Mouse (Mus musculus): ENCODE measurements around the gene Serpine1. TPM values are rescaled to one million over a fixed set of nuclear protein-coding genes. Genes with fewer than 3 reads are reported as not detected.

The Serpine1 gene
- 1.2 TPM for polyA plus RNA-seq (2014; fragmentation: Illumina TruSeq; extraction: RNeasy Lipid Tissue Mini Kit (QIAGEN cat#74804); ENCODE audit: low replicate concordance)

GRCm38 (mm10) chr5:137072079-137072960, at the start of gene Serpine1:
Gene Serpine1 (minus strand): TSS chr5:137072268.

GRCm38 (mm10) chr5:137115866-137116847, 44.1 kb upstream of the Serpine1 start, which contains the start of gene Trim56:
Gene Trim56 (minus strand): TSS chr5:137116209.

GRCm38 (mm10) chr5:137045402-137046323, 26.4 kb downstream of the Serpine1 start, which contains the start of gene Ap1s1:
Gene Ap1s1 (minus strand): TSS chr5:137046135.

GRCm38 (mm10) chr5:137026092-137026491, 46.0 kb downstream of the Serpine1 start, which contains the start of gene Vgf:
Gene Vgf (plus strand): TSS chr5:137026392.

Other genes with a start within 250 kb of the Serpine1 start
- not detected for gene Col26a1, start 189.1 kb downstream of the Serpine1 start, polyA plus RNA-seq (2014; fragmentation: Illumina TruSeq; extraction: RNeasy Lipid Tissue Mini Kit (QIAGEN cat#74804); ENCODE audit: low replicate concordance)
- 3.0 TPM for gene Ift22, start 164.1 kb downstream of the Serpine1 start, polyA plus RNA-seq (2014; fragmentation: Illumina TruSeq; extraction: RNeasy Lipid Tissue Mini Kit (QIAGEN cat#74804); ENCODE audit: low replicate concordance)
- 3.2 TPM for gene Fis1, start 119.0 kb downstream of the Serpine1 start, polyA plus RNA-seq (2014; fragmentation: Illumina TruSeq; extraction: RNeasy Lipid Tissue Mini Kit (QIAGEN cat#74804); ENCODE audit: low replicate concordance)
- gene Cldn15, start 105.7 kb downstream of the Serpine1 start, polyA plus RNA-seq (2014; fragmentation: Illumina TruSeq; extraction: RNeasy Lipid Tissue Mini Kit (QIAGEN cat#74804); ENCODE audit: low replicate concordance), result 94.9 TPM
- gene Plod3, start 85.2 kb downstream of the Serpine1 start, polyA plus RNA-seq (2014; fragmentation: Illumina TruSeq; extraction: RNeasy Lipid Tissue Mini Kit (QIAGEN cat#74804); ENCODE audit: low replicate concordance), result 0.45 TPM
- gene Znhit1, start 84.2 kb downstream of the Serpine1 start, polyA plus RNA-seq (2014; fragmentation: Illumina TruSeq; extraction: RNeasy Lipid Tissue Mini Kit (QIAGEN cat#74804); ENCODE audit: low replicate concordance), result 1.9 TPM
- gene Vgf, start 45.9 kb downstream of the Serpine1 start, polyA plus RNA-seq (2014; fragmentation: Illumina TruSeq; extraction: RNeasy Lipid Tissue Mini Kit (QIAGEN cat#74804); ENCODE audit: low replicate concordance), result not detected
- 10.1 TPM for gene Ap1s1, start 26.1 kb downstream of the Serpine1 start, polyA plus RNA-seq (2014; fragmentation: Illumina TruSeq; extraction: RNeasy Lipid Tissue Mini Kit (QIAGEN cat#74804); ENCODE audit: low replicate concordance)
- gene Trim56, start 43.9 kb upstream of the Serpine1 start, polyA plus RNA-seq (2014; fragmentation: Illumina TruSeq; extraction: RNeasy Lipid Tissue Mini Kit (QIAGEN cat#74804); ENCODE audit: low replicate concordance), result 26.4 TPM
- 739 TPM for gene Muc3, start 77.1 kb upstream of the Serpine1 start, polyA plus RNA-seq (2014; fragmentation: Illumina TruSeq; extraction: RNeasy Lipid Tissue Mini Kit (QIAGEN cat#74804); ENCODE audit: low replicate concordance)
- 5.4 TPM for gene Muc3a, start 140.1 kb upstream of the Serpine1 start, polyA plus RNA-seq (2014; fragmentation: Illumina TruSeq; extraction: RNeasy Lipid Tissue Mini Kit (QIAGEN cat#74804); ENCODE audit: low replicate concordance)
- gene Ache, start 215.3 kb upstream of the Serpine1 start, polyA plus RNA-seq (2014; fragmentation: Illumina TruSeq; extraction: RNeasy Lipid Tissue Mini Kit (QIAGEN cat#74804); ENCODE audit: low replicate concordance), result not detected
- gene Ufsp1, start 222.4 kb upstream of the Serpine1 start, polyA plus RNA-seq (2014; fragmentation: Illumina TruSeq; extraction: RNeasy Lipid Tissue Mini Kit (QIAGEN cat#74804); ENCODE audit: low replicate concordance), result 1.9 TPM
- 15.2 TPM for gene Srrt, start 235.4 kb upstream of the Serpine1 start, polyA plus RNA-seq (2014; fragmentation: Illumina TruSeq; extraction: RNeasy Lipid Tissue Mini Kit (QIAGEN cat#74804); ENCODE audit: low replicate concordance)
- not detected for gene Trip6, start 242.1 kb upstream of the Serpine1 start, polyA plus RNA-seq (2014; fragmentation: Illumina TruSeq; extraction: RNeasy Lipid Tissue Mini Kit (QIAGEN cat#74804); ENCODE audit: low replicate concordance)